Mouse (Mus musculus): ENCODE measurements at regions not wholly inside any gene's neighbourhood (a gene's known extent, or its start where the extent isn't known, plus 50 kb on each side); places are given as distances from the start of the nearest gene placed in this dataset.

GRCm38 (mm10) chr9:60968281-60969031, 174.1 kb downstream of the Uaca start:
- TF ChIP-seq HCFC1 (IDR thresholded peaks at IDR 0.05; ENCODE audit: borderline replicate concordance, insufficient read depth, low read length), result no peak
- no peak for TF ChIP-seq ZC3H11A (IDR thresholded peaks at IDR 0.05; ENCODE audit: borderline replicate concordance, low read depth, low read length)
- TF ChIP-seq CHD2 (IDR thresholded peaks at IDR 0.05; ENCODE audit: low read depth, low read length), result no peak

Measured in ES-E14 (cell line).